Mouse (Mus musculus): ENCODE measurements around the gene Nr6a1. TPM values are rescaled to one million over a fixed set of nuclear protein-coding genes. Genes with fewer than 3 reads are reported as not detected.

Gene Nr6a1
- polyA plus RNA-seq, 1 experiment from 2014 or later = 3.1 TPM

DNA sequence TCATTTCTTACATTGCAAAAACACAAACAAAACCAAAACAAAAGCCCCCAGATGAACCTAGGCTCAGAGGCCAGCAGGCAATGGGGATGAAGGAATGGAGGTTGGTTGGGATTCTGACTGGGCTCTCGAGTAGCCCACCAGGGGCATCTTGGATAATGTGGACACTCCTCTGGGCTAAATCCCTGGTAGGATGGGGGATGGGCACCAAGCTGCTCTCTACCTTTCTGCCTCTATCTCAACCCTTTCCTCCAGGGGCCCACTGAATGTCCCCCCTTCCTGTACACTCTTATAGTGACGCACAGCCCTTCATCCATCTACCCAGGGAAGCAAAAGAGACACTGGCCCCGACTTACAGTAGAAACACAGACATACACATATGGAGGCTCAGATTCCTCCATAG lies 213.9 kb downstream of the Nr6a1 start:
- WGBS = 69% methylated on average over 3 of the region's 3 CpGs
- H3K9ac ChIP-seq = no peak overlapping the region
- no peak for ATAC-seq (ENCODE audit: low FRiP score)
- peaks cover 64% of the 10 kb centered on the region for H3K27me3 ChIP-seq
- no peak overlapping the region for H3K4me3 ChIP-seq
- H3K4me2 ChIP-seq = no peak overlapping the region
- no peaks in the 10 kb centered on the region for H3K9me3 ChIP-seq
- H3K27ac ChIP-seq = no peak overlapping the region
- no peaks in the 10 kb centered on the region for H3K36me3 ChIP-seq
- peaks cover 22% of the 10 kb centered on the region for H3K4me1 ChIP-seq (replicated peaks)

DNA sequence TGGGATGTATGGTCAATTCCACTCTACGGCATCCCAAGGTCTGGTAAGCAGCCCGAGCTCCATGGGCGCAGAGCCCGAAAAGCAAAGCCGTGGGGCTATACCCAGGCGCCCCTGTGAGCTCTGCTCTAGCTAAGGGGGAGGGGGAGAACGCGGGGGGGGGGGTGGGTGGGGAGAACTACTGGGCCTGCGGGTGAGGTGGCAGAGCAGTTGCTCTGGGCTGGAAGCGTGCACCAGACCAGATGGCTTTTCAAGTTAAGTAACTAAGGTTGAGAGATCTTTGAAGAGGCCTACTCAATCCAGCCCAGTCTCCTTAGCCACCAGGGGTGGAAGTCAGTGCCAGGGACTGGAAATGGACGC lies 214.7 kb downstream of the Nr6a1 start:
- 20% methylated on average over 11 of the region's 11 CpGs for WGBS
- no peak for ATAC-seq (ENCODE audit: low FRiP score)
- H3K27me3 ChIP-seq = peaks cover 73% of the 10 kb centered on the region

GRCm38 (mm10) chr2:38712076-38712768 lies 215.3 kb downstream of the Nr6a1 start:
- Histone ChIP-seq H3K4me3 (peak overlapping the region; percentile 30), H3K27me3 (peaks cover 78% of the 10 kb centered on the region), H3K36me3 (no peaks in the 10 kb centered on the region), H3K9me3 (no peaks in the 10 kb centered on the region), H3K9ac (no peak overlapping the region), H3K4me1 (replicated peaks) (peaks cover 22% of the 10 kb centered on the region), H3K27ac (no peak overlapping the region), H3K4me2 (peak overlapping the region; percentile 49)
- ATAC-seq (ENCODE audit: low FRiP score) = 0 out of 2 replicates have a peak, but pooled peaks have one; percentile 7
- 6% methylated on average over 54 of the region's 58 CpGs for WGBS

More for the DNA sequence above, 214.7 kb downstream of the Nr6a1 start:
- Histone ChIP-seq H3K9me3 (no peaks in the 10 kb centered on the region), H3K27ac (no peak overlapping the region), H3K9ac (no peak overlapping the region), H3K36me3 (no peaks in the 10 kb centered on the region), H3K4me3 (no peak overlapping the region), H3K4me1 (replicated peaks) (peaks cover 22% of the 10 kb centered on the region), H3K4me2 (no peak overlapping the region)

- H3K9ac ChIP-seq = no peak overlapping the region
- peak overlapping the region; percentile 30 for H3K4me3 ChIP-seq
- peaks cover 26% of the 10 kb centered on the region for H3K4me1 ChIP-seq (replicated peaks)
- H3K9me3 ChIP-seq = no peaks in the 10 kb centered on the region
- no peaks in the 10 kb centered on the region for H3K36me3 ChIP-seq
- H3K4me2 ChIP-seq = peak overlapping the region; percentile 49
- H3K27me3 ChIP-seq = peaks cover 86% of the 10 kb centered on the region
- no peak for ATAC-seq (ENCODE audit: low FRiP score)
- no peak overlapping the region for H3K27ac ChIP-seq
- WGBS = under 1% methylated on average over 39 of the region's 40 CpGs
Observed at GRCm38 (mm10) chr2:38711421-38711861, 216.0 kb downstream of the Nr6a1 start.

DNA sequence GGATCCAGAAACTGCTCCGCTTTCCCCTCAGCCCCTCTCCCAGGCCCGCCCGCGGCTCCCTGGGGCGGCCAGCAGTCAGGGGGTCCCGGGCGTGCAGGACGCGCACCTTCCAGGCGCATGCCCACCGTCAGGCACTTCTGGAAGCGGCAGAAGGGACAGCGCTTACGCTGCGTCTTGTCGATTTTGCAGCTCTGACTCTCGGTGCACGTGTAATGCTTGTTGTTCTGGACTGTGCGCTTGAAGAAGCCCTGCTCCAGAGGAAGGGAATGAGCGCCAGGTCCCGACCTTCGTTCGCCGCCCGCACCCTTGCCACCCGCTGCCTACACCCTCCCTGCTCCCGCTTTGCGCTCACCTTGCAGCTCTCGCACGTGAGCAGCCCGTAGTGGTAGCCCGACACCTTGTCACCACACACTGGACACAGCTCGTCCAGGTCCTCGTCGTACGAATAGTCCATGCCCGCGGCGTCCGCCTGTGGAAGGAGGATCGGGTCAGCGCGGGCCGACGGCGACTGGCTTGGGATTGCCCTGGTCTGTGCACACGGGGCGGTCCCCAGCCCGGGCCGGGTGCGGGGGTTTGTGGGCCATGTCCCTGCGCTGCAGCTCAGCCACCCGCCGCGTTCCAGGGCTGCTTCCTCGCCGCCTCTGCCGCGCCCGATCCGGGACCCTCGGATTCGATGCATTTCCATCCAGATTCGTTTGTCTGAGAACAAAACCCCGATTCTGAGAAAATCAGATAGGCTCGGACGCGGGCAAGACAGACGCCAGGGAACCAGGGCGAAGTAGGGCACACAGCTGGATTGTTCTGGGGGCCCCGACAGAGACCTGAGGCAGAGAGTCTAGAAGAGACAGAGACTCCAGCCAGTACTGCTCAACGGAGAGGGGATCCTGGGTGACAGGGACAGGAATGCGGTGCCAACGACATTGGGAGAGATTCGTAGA lies 216.9 kb downstream of the Nr6a1 start:
- ATAC-seq (ENCODE audit: low FRiP score) = peak; percentile 39
- WGBS = 1% methylated on average over 75 of the region's 75 CpGs
- Histone ChIP-seq H3K4me3 (peak overlapping the region; percentile 24), H3K9me3 (no peaks in the 10 kb centered on the region), H3K27ac (no peak overlapping the region), H3K36me3 (no peaks in the 10 kb centered on the region), H3K9ac (peak overlapping the region; percentile 29; the same call in 1 of the 2 replicates), H3K4me2 (peak overlapping the region; percentile 42), H3K27me3 (peaks cover 92% of the 10 kb centered on the region), H3K4me1 (replicated peaks) (peaks cover 29% of the 10 kb centered on the region)

DNA sequence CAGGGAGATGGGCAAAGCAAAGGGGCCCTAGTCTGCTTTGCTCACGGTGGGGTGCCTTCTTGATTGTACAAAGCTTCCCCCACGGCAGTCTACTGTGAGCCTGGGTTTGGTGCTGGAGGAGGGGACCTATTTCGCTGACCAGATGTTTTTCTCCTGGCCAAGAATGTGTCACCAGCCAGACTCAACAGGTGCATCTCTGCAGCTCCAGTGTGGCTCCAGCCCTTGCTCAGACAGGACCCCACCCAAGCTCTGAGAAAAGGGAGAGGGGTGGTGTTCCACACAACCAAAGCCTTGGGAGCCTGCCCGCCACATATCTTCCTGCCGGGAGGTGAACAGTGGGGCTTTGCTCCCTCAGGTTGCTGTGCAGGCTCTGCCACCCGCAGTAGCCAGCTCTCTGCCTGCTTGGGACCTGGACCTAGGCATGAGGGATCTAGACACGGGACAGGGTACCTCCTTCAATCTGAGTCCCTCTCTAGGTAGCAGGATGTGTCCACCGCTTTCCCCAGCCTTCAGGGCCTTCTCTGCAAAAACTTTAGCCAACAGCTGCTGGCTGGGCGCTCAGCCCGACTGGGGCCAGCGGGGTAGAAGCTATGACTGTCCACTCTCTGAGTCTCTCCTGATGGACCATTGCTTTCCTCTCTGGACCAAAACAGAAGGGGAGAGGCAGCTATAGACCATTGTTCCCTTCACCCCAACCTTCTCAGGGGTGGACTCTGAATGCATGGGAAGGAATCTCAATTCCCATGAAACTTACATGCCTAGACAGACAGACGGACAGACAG lies 218.4 kb downstream of the Nr6a1 start:
- ATAC-seq (ENCODE audit: low FRiP score) = no peak
- Histone ChIP-seq H3K27ac (no peak overlapping the region), H3K9ac (no peak overlapping the region), H3K4me1 (replicated peaks) (peaks cover 29% of the 10 kb centered on the region), H3K27me3 (peaks cover 97% of the 10 kb centered on the region), H3K9me3 (no peaks in the 10 kb centered on the region), H3K4me2 (no peak overlapping the region), H3K36me3 (no peaks in the 10 kb centered on the region), H3K4me3 (no peak overlapping the region)
- WGBS = 21% methylated on average over 12 of the region's 12 CpGs

DNA sequence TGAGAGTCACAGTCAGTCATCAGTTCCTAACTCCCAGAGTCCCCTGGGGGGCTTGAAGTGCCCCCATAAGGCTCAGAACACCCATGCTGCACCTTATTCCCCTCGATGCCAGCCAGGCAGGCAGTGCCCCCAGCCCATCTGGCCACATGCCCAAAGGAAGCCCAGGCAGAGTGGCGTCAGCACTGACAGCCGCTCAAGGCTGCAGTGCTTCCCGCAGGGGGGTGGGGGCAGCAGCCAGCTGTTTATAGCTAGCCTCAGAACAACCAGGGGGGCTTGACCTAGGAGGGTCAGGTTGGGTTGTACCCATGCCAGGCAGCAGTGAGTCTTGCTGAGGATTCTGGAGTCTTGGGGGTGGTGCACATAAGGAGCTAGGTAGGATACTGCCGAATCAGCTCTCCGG lies 220.8 kb downstream of the Nr6a1 start:
- no peak overlapping the region for H3K27ac ChIP-seq
- WGBS = 47% methylated on average over 5 of the region's 6 CpGs

DNA sequence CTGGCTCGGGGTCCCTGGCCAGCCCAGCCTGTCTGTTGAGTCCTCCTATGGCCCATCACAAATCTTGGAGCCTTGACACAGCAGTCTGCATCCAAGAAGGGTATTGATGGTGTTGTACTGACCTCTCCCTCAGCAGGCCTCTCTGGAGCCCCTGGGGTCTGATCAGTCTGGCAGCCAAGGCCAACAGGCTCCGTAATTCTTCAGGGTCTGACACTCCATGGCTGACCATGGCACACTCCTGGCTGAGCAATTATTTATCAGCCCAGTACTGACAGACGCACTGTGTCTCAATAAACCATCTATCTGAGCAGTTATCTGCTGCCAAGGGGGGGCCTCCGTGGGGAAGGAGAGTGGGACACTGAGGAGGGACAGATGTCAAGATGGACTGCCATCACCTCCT lies 222.5 kb downstream of the Nr6a1 start:
- WGBS = 68% methylated on average over 4 of the region's 4 CpGs
- peaks cover 89% of the 10 kb centered on the region for H3K27me3 ChIP-seq
- H3K27ac ChIP-seq = no peak overlapping the region
- no peak overlapping the region for H3K4me2 ChIP-seq
- H3K4me3 ChIP-seq = no peak overlapping the region
- peaks cover 7% of the 10 kb centered on the region for H3K4me1 ChIP-seq (replicated peaks)
- H3K9me3 ChIP-seq = no peaks in the 10 kb centered on the region
- ATAC-seq (ENCODE audit: low FRiP score) = no peak
- no peaks in the 10 kb centered on the region for H3K36me3 ChIP-seq
- H3K9ac ChIP-seq = no peak overlapping the region

More for the DNA sequence above, 220.8 kb downstream of the Nr6a1 start:
- ATAC-seq (ENCODE audit: low FRiP score) = no peak
- Histone ChIP-seq H3K4me1 (replicated peaks) (peaks cover 21% of the 10 kb centered on the region), H3K4me2 (no peak overlapping the region), H3K36me3 (no peaks in the 10 kb centered on the region), H3K27me3 (peaks cover 87% of the 10 kb centered on the region), H3K9ac (no peak overlapping the region), H3K4me3 (no peak overlapping the region), H3K9me3 (no peaks in the 10 kb centered on the region)

- no peak overlapping the region for H3K4me3 ChIP-seq
- H3K27ac ChIP-seq = no peak overlapping the region
- H3K36me3 ChIP-seq = no peaks in the 10 kb centered on the region
- no peak overlapping the region for H3K4me2 ChIP-seq
- H3K9me3 ChIP-seq = no peaks in the 10 kb centered on the region
- H3K9ac ChIP-seq = no peak overlapping the region
- peaks cover 7% of the 10 kb centered on the region; the same call in 1 of the 2 replicates for H3K4me1 ChIP-seq (replicated peaks)
- H3K27me3 ChIP-seq = peaks cover 89% of the 10 kb centered on the region
- 87% methylated on average over 9 of the region's 9 CpGs for WGBS
- no peak for ATAC-seq (ENCODE audit: low FRiP score)
Observed at GRCm38 (mm10) chr2:38704336-38704735, 223.2 kb downstream of the Nr6a1 start.

DNA sequence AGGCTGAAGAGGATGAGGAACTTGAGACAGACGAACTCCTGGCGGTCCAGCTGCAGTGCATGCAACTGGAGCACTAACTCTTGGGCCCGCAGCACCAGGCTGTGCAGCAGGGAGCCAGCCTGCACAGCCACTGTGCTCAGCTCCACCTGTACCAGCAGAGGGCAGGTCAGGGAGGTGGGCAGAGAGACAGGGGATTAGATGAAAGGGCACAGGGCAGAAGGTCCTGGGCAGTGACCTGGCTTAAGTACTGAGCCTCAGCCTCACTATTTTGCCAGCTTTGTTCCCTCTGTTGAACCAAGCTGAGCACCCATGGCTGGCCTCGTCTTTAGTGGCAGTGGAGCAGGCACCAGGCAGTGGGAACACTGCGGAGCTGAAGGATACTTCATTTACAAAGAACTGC lies 227.3 kb downstream of the Nr6a1 start:
- ATAC-seq (ENCODE audit: low FRiP score) = no peak
- Histone ChIP-seq H3K27ac (no peak overlapping the region), H3K36me3 (no peaks in the 10 kb centered on the region), H3K9me3 (no peaks in the 10 kb centered on the region), H3K4me2 (no peak overlapping the region), H3K27me3 (peaks cover 69% of the 10 kb centered on the region), H3K4me1 (replicated peaks) (peaks cover 16% of the 10 kb centered on the region), H3K4me3 (no peak overlapping the region), H3K9ac (no peak overlapping the region)
- WGBS = 73% methylated on average over 5 of the region's 5 CpGs

DNA sequence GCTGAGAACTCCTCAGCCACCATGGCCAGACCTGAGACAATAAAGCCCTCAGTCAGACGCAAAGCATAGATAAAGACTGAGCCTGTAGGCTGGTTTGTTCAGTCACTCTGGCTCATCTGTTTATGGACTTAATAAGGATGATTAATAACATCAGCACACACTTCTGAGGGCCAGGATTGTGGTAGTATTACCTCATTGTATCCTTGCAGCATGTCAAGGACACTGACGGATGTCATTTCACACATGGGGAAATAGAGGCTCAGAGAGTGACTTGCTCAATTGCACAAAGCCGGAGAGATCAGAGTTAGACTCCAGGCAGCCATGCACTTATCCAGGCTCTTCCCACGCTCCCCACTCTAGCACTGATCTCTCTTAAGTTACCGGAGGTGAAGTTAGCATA lies 228.9 kb downstream of the Nr6a1 start:
- no peak overlapping the region for H3K4me2 ChIP-seq
- H3K9me3 ChIP-seq = no peaks in the 10 kb centered on the region
- H3K4me3 ChIP-seq = no peak overlapping the region
- WGBS = 86% methylated on average over 5 of the region's 5 CpGs
- H3K27me3 ChIP-seq = peaks cover 63% of the 10 kb centered on the region
- ATAC-seq (ENCODE audit: low FRiP score) = no peak
- H3K9ac ChIP-seq = no peak overlapping the region
- H3K36me3 ChIP-seq = no peaks in the 10 kb centered on the region
- H3K4me1 ChIP-seq (replicated peaks) = peaks cover 16% of the 10 kb centered on the region
- H3K27ac ChIP-seq = no peak overlapping the region
